Mouse (Mus musculus) thymus, adult 2 months (tissue): ENCODE results near the gene Rfxap.

ENCODE experiments used
- CTCF ChIP-seq: fragments of 200-500 bp; IDR thresholded peaks from 2 replicates; pipeline ENCODE4 v1.5.1; 2012; ENCODE audit warnings: mild to moderate bottlenecking, control low read depth, low read length, moderate library complexity, borderline replicate concordance; ENCODE audit not compliant: control insufficient read depth, poor library complexity, insufficient read depth; ENCODE audit errors: extremely low read depth
- POLR2A ChIP-seq: fragments of 200-500 bp; IDR thresholded peaks from 2 replicates; pipeline ENCODE4 v1.6.1; 2012; ENCODE audit warnings: mild to moderate bottlenecking, low read length, control low read depth, moderate library complexity; ENCODE audit not compliant: control insufficient read depth, poor library complexity, insufficient read depth; ENCODE audit errors: extremely low read depth

DNA sequence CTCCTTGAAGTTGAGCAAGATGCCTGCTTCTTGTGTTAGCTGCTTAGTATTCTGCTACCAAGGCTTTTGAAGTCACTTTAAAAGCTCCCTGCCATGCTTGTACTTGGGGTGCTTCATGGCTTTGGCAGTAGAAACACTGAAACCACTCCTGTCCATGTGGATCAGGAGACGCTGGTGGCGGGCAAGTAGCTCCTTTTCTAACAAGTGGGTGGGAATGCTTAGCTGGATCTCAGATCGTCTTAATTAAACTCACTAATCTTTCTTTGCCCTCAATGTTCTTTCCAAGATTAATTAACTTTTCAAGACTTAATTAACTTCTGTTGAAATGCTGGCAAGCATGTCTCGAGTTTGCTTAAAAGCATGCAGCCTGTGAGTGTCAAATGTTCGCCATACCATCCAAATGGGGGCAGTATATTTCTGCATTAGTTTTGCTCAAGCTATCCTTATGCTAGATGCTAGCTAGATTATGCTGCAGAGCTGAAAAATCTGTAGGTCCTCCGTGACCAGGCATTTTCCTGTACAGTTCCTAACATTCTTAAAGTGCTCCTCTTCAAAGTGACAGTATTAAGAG lies 5.9 kb upstream of the Rfxap start:
- no peak for TF ChIP-seq POLR2A
- no peak for TF ChIP-seq CTCF
